Mouse (Mus musculus): ENCODE results near the gene Pacrg.

Pacrg gene

GRCm38 (mm10) chr17:10740083-10740482 is 100.0 kb downstream of the Pacrg start:
- DNase-seq (ENCODE audit: low read depth), result no peak

GRCm38 (mm10) chr17:10737966-10738365 is 102.1 kb downstream of the Pacrg start:
- no peak for DNase-seq (ENCODE audit: low read depth)

GRCm38 (mm10) chr17:10734733-10735132 is 105.4 kb downstream of the Pacrg start:
- DNase-seq (ENCODE audit: low read depth), result no peak

- no peak for DNase-seq (ENCODE audit: low read depth)
Measured at GRCm38 (mm10) chr17:10732303-10733048, 107.6 kb downstream of the Pacrg start.

- no peak for DNase-seq (ENCODE audit: low read depth)
Measured at GRCm38 (mm10) chr17:10724853-10725252, 115.3 kb downstream of the Pacrg start.

GRCm38 (mm10) chr17:10721562-10721961 is 118.5 kb downstream of the Pacrg start:
- no peak for DNase-seq (ENCODE audit: low read depth)

GRCm38 (mm10) chr17:10717148-10717547 is 123.0 kb downstream of the Pacrg start:
- DNase-seq (ENCODE audit: low read depth), result no peak

GRCm38 (mm10) chr17:10702781-10703180 is 137.3 kb downstream of the Pacrg start:
- no peak for DNase-seq (ENCODE audit: low read depth)

- no peak for DNase-seq (ENCODE audit: low read depth)
Measured at GRCm38 (mm10) chr17:10698041-10698440, 142.1 kb downstream of the Pacrg start.

GRCm38 (mm10) chr17:10695421-10695820 is 144.7 kb downstream of the Pacrg start:
- no peak for DNase-seq (ENCODE audit: low read depth)

GRCm38 (mm10) chr17:10677098-10677497 is 163.0 kb downstream of the Pacrg start:
- no peak for DNase-seq (ENCODE audit: low read depth)

- no peak for DNase-seq (ENCODE audit: low read depth)
Measured at GRCm38 (mm10) chr17:10675536-10675935, 164.6 kb downstream of the Pacrg start.

GRCm38 (mm10) chr17:10675048-10675447 is 165.1 kb downstream of the Pacrg start:
- no peak for DNase-seq (ENCODE audit: low read depth)

- DNase-seq (ENCODE audit: low read depth), result no peak
Measured at GRCm38 (mm10) chr17:10661294-10661693, 178.8 kb downstream of the Pacrg start.

- DNase-seq (ENCODE audit: low read depth), result no peak
Measured at GRCm38 (mm10) chr17:10643604-10644003, 196.5 kb downstream of the Pacrg start.

GRCm38 (mm10) chr17:10639816-10640215 is 200.3 kb downstream of the Pacrg start:
- no peak for DNase-seq (ENCODE audit: low read depth)

GRCm38 (mm10) chr17:10635955-10636470 is 204.1 kb downstream of the Pacrg start:
- no peak for DNase-seq (ENCODE audit: low read depth)

- DNase-seq (ENCODE audit: low read depth), result no peak
Measured at GRCm38 (mm10) chr17:10635470-10635869, 204.6 kb downstream of the Pacrg start.

- DNase-seq (ENCODE audit: low read depth), result no peak
Measured at GRCm38 (mm10) chr17:10635046-10635445, 205.1 kb downstream of the Pacrg start.

- no peak for DNase-seq (ENCODE audit: low read depth)
Measured at GRCm38 (mm10) chr17:10633769-10634168, 206.3 kb downstream of the Pacrg start.

- DNase-seq (ENCODE audit: low read depth), result no peak
Measured at GRCm38 (mm10) chr17:10628240-10628639, 211.9 kb downstream of the Pacrg start.

GRCm38 (mm10) chr17:10627476-10627875 is 212.6 kb downstream of the Pacrg start:
- DNase-seq (ENCODE audit: low read depth), result no peak

- no peak for DNase-seq (ENCODE audit: low read depth)
Measured at GRCm38 (mm10) chr17:10626299-10627095, 213.6 kb downstream of the Pacrg start.
